Mouse (Mus musculus): Measurements from ENCODE around the gene Rab3gap2. TPM values are rescaled to one million over a fixed set of nuclear protein-coding genes. Genes with fewer than 3 reads are reported as not detected.

Rab3gap2 gene
- polyA plus RNA-seq, 1 experiment from 2014 or later: 13.8 TPM

DNA sequence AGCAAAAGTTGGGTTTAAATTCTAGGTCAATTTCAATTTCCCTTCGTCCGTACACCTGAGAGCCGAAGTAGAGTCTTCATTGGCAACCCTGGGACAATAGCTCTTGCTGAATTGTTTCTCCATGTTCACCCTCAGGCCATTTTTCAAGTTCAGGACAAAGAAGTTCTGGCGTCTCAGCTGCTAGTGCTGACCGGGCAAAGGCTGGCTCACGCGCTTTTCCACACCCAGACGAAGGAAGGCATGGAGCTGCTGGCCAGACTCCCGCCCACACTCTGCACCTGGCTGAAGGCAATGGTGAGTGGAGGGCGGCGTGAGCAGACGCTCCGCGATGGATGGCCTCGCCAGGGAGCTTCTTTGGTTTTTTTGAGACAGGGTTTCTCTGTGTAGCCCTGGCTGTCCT lies 79.3 kb downstream of the Rab3gap2 start:
- WGBS (ENCODE audit: insufficient replicate concordance): 88% methylated on average over 15 of the region's 15 CpGs
- H3K4me1 ChIP-seq (ENCODE audit: control insufficient read depth, low read depth, low read length): no peaks in the 10 kb centered on the region
- no peak for ATAC-seq (ENCODE audit: low read depth)
- H3K9ac ChIP-seq (ENCODE audit: low read depth, low read length): no peak overlapping the region
- no peak overlapping the region for H3K4me2 ChIP-seq (ENCODE audit: low read depth, low read length)
- H3K9me3 ChIP-seq (replicated peaks; ENCODE audit: control insufficient read depth, low read length): no peaks in the 10 kb centered on the region
- H3K4me3 ChIP-seq (ENCODE audit: low read depth, low read length): no peak overlapping the region
- H3K36me3 ChIP-seq (ENCODE audit: control insufficient read depth, insufficient read depth): peaks cover 45% of the 10 kb centered on the region
- H3K27ac ChIP-seq (ENCODE audit: low read length): no peak overlapping the region
- H3K27me3 ChIP-seq (ENCODE audit: control insufficient read depth, insufficient read depth, low read depth, low read length): no peaks in the 10 kb centered on the region

DNA sequence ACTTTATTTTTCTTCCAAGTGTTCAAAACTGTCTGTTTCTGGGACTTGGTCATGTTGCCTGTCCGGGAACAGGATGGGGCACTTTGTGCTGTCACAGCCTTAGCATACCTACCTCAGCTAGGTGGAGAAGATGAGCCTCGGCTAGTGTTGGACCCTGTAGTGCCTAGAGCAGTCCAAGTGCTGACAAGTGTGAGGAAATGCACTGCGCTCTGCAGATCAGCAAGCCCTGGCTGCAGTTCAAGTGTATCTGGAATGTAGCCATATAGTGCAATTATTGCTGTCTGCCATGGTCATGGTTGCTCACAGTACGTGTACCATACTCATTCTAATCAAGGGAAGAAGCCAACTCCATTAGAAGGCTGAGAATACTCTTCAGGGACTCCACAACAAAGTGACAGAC lies 80.8 kb downstream of the Rab3gap2 start:
- Histone ChIP-seq H3K27ac (ENCODE audit: low read length) (no peak overlapping the region), H3K4me3 (ENCODE audit: low read depth, low read length) (no peak overlapping the region), H3K4me1 (ENCODE audit: control insufficient read depth, low read depth, low read length) (no peaks in the 10 kb centered on the region), H3K4me2 (ENCODE audit: low read depth, low read length) (no peak overlapping the region), H3K9me3 (replicated peaks; ENCODE audit: control insufficient read depth, low read length) (no peaks in the 10 kb centered on the region), H3K36me3 (ENCODE audit: control insufficient read depth, insufficient read depth) (peaks cover 38% of the 10 kb centered on the region), H3K9ac (ENCODE audit: low read depth, low read length) (no peak overlapping the region), H3K27me3 (ENCODE audit: control insufficient read depth, insufficient read depth, low read depth, low read length) (no peaks in the 10 kb centered on the region)
- WGBS (ENCODE audit: insufficient replicate concordance): 74% methylated on average over 4 of the region's 4 CpGs
- ATAC-seq (ENCODE audit: low read depth): no peak

DNA sequence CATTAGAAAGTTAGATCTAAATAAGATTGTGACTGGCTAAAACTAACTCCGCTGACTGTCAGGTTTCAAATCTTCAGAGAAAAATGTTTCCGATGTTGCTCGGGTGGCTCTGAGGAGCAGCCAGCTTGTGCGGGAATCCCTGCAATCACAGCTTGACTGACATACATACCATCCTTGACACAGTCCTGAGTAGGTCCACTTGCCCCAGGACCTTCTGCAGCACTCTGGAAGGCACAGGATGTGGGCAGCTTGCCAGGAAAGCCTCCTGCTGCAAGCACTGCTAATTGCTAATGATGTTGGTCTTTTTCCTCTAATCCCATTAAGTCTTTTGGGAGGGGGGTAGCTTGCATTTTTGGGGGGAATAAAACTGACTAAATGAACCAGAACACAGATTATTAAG lies 81.3 kb downstream of the Rab3gap2 start:
- no peak overlapping the region for H3K9ac ChIP-seq (ENCODE audit: low read depth, low read length)
- H3K4me1 ChIP-seq (ENCODE audit: control insufficient read depth, low read depth, low read length): no peaks in the 10 kb centered on the region
- ATAC-seq (ENCODE audit: low read depth): no peak
- H3K4me2 ChIP-seq (ENCODE audit: low read depth, low read length): no peak overlapping the region
- 89% methylated on average over 4 of the region's 4 CpGs for WGBS (ENCODE audit: insufficient replicate concordance)
- peaks cover 38% of the 10 kb centered on the region for H3K36me3 ChIP-seq (ENCODE audit: control insufficient read depth, insufficient read depth)
- no peaks in the 10 kb centered on the region for H3K27me3 ChIP-seq (ENCODE audit: control insufficient read depth, insufficient read depth, low read depth, low read length)
- H3K4me3 ChIP-seq (ENCODE audit: low read depth, low read length): no peak overlapping the region
- H3K9me3 ChIP-seq (replicated peaks; ENCODE audit: control insufficient read depth, low read length): no peaks in the 10 kb centered on the region
- no peak overlapping the region for H3K27ac ChIP-seq (ENCODE audit: low read length)

DNA sequence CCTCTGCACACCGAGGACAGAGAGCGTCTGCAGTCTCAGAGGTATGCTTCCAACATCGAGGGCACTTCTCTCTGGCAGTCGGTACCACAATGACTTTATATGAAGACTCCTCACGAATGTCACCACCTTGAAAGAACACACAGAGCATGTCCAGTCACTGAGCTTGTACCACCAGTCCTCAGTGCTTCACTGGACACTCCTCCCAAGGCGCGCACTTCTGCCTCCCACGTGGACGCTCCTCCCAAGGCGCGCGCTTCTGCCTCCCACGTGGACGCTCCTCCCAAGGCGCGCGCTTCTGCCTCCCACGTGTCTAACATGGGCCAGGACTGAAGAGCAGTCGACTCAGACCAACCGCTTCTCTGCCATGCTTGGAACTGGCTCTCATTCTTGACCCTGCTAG lies 83.1 kb downstream of the Rab3gap2 start:
- Histone ChIP-seq H3K9ac (ENCODE audit: low read depth, low read length) (no peak overlapping the region), H3K9me3 (replicated peaks; ENCODE audit: control insufficient read depth, low read length) (no peaks in the 10 kb centered on the region), H3K4me3 (ENCODE audit: low read depth, low read length) (no peak overlapping the region), H3K36me3 (ENCODE audit: control insufficient read depth, insufficient read depth) (peaks cover 38% of the 10 kb centered on the region), H3K4me1 (ENCODE audit: control insufficient read depth, low read depth, low read length) (no peaks in the 10 kb centered on the region), H3K27me3 (ENCODE audit: control insufficient read depth, insufficient read depth, low read depth, low read length) (no peaks in the 10 kb centered on the region), H3K4me2 (ENCODE audit: low read depth, low read length) (no peak overlapping the region), H3K27ac (ENCODE audit: low read length) (no peak overlapping the region)
- ATAC-seq (ENCODE audit: low read depth): no peak
- WGBS (ENCODE audit: insufficient replicate concordance): 87% methylated on average over 20 of the region's 20 CpGs

DNA sequence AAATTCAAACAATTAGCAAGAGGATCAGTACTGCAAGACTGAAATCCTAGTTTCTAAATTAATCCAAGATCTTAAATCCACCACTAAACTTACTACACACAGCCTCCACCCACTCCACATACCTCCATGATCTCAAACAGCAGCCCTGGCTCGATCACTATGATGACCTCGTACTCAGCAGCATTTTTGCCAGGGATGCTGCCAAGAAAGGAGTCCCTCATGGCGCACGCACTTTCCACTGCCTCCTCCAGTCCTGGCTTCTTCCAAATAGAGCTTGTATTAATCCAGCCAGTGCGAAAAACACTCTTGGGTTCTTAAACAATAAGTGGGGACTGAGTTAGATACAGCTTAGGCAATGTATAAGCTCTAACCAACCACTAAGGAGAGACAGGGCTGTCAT lies 85.3 kb downstream of the Rab3gap2 start:
- Histone ChIP-seq H3K4me3 (ENCODE audit: low read depth, low read length) (no peak overlapping the region), H3K4me1 (ENCODE audit: control insufficient read depth, low read depth, low read length) (no peaks in the 10 kb centered on the region), H3K4me2 (ENCODE audit: low read depth, low read length) (no peak overlapping the region), H3K36me3 (ENCODE audit: control insufficient read depth, insufficient read depth) (peaks cover 26% of the 10 kb centered on the region), H3K27ac (ENCODE audit: low read length) (no peak overlapping the region), H3K9ac (ENCODE audit: low read depth, low read length) (no peak overlapping the region), H3K9me3 (replicated peaks; ENCODE audit: control insufficient read depth, low read length) (no peaks in the 10 kb centered on the region), H3K27me3 (ENCODE audit: control insufficient read depth, insufficient read depth, low read depth, low read length) (no peaks in the 10 kb centered on the region)
- ATAC-seq (ENCODE audit: low read depth): no peak
- WGBS (ENCODE audit: insufficient replicate concordance): 83% methylated on average over 5 of the region's 5 CpGs

DNA sequence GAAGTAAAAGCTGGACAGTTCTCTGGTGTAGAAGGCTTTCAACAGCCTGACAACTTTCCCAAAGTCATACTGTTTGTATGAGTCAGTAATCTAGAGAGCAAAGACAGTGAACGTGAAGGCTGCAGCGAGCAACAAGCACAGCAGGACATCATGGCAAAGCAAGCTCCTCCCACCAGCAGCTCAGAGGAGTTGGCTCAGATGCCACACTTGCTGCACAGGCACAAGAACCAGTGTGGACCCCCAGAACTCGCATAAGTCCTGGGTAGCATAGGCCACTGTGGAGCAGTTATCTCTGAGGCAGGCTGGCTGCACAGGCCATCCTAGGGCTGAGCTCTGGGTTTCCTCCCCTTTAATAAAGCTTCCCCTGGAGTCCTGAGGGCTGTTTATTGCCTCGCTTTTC lies 87.4 kb downstream of the Rab3gap2 start:
- Histone ChIP-seq H3K27ac (ENCODE audit: low read length) (no peak overlapping the region), H3K9me3 (replicated peaks; ENCODE audit: control insufficient read depth, low read length) (no peaks in the 10 kb centered on the region), H3K4me2 (ENCODE audit: low read depth, low read length) (no peak overlapping the region), H3K27me3 (ENCODE audit: control insufficient read depth, insufficient read depth, low read depth, low read length) (no peaks in the 10 kb centered on the region), H3K9ac (ENCODE audit: low read depth, low read length) (no peak overlapping the region), H3K4me1 (ENCODE audit: control insufficient read depth, low read depth, low read length) (no peaks in the 10 kb centered on the region), H3K36me3 (ENCODE audit: control insufficient read depth, insufficient read depth) (peaks cover 19% of the 10 kb centered on the region), H3K4me3 (ENCODE audit: low read depth, low read length) (no peak overlapping the region)
- ATAC-seq (ENCODE audit: low read depth): no peak
- WGBS (ENCODE audit: insufficient replicate concordance): 80% methylated on average over 4 of the region's 4 CpGs

DNA sequence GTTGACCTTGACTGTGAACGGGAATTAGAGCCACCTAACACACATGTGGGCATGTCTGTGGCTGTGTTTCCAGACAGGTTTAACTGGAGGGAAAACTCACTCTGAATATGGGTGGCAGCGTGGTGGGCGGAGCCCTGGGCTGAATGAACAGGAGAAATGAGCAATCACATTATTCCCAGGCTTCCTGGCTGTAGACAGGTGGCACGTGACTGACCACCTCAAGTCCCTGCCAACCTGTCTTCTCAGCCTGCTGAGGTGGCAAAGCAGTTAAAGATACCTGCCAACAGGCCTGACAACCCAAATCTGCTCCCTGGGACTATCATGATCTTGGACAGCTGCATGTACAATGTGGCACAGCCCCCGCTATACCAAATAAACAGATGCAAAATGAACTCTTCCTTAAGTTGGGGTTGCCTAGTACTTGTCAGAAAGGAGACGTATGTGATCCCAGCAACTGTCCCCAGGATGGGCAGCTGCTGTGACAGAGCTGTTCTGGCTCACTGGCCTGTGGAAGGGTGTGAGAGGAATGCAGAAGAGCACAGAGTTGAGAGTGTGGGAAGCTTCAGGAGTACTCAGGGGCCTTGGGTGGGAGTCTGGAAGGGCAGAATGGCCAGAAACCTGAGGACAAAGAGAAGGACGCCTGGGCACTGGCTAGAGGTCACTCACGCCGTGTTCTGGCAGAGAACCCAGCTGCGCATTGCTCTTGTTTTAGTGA lies 88.9 kb downstream of the Rab3gap2 start:
- Histone ChIP-seq H3K4me3 (ENCODE audit: low read depth, low read length) (no peak overlapping the region), H3K27ac (ENCODE audit: low read length) (no peak overlapping the region), H3K4me2 (ENCODE audit: low read depth, low read length) (no peak overlapping the region), H3K9me3 (replicated peaks; ENCODE audit: control insufficient read depth, low read length) (no peaks in the 10 kb centered on the region), H3K4me1 (ENCODE audit: control insufficient read depth, low read depth, low read length) (no peaks in the 10 kb centered on the region), H3K27me3 (ENCODE audit: control insufficient read depth, insufficient read depth, low read depth, low read length) (no peaks in the 10 kb centered on the region), H3K36me3 (ENCODE audit: control insufficient read depth, insufficient read depth) (peaks cover 9% of the 10 kb centered on the region), H3K9ac (ENCODE audit: low read depth, low read length) (no peak overlapping the region)
- 83% methylated on average over 10 of the region's 10 CpGs for WGBS (ENCODE audit: insufficient replicate concordance)
- ATAC-seq (ENCODE audit: low read depth): no peak

DNA sequence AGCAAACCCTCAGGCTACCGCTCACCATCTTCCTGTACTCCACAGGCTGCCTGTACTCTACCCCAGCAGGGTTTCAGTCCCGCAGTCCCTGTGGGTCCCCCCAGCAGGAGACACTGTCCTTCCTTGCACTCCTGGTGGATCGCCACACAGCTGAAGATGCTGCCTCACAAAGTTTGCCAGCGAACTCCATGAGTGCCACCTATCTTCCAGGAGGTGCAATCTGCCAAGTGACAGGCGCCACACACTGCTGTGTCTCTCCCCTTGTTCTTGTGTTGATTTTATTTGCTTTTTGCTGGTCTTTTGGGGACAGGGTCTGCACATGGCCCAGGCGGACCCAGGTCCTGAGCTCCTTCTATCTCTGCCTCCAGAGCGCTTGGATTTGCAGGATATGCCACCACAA lies 92.9 kb downstream of the Rab3gap2 start:
- Histone ChIP-seq H3K27me3 (ENCODE audit: control insufficient read depth, insufficient read depth, low read depth, low read length) (no peaks in the 10 kb centered on the region), H3K36me3 (ENCODE audit: control insufficient read depth, insufficient read depth) (peaks cover 6% of the 10 kb centered on the region), H3K9ac (ENCODE audit: low read depth, low read length) (no peak overlapping the region), H3K4me1 (ENCODE audit: control insufficient read depth, low read depth, low read length) (no peaks in the 10 kb centered on the region), H3K27ac (ENCODE audit: low read length) (no peak overlapping the region), H3K4me3 (ENCODE audit: low read depth, low read length) (no peak overlapping the region), H3K4me2 (ENCODE audit: low read depth, low read length) (no peak overlapping the region), H3K9me3 (replicated peaks; ENCODE audit: control insufficient read depth, low read length) (no peaks in the 10 kb centered on the region)
- WGBS (ENCODE audit: insufficient replicate concordance): 82% methylated on average over 7 of the region's 7 CpGs
- ATAC-seq (ENCODE audit: low read depth): no peak

DNA sequence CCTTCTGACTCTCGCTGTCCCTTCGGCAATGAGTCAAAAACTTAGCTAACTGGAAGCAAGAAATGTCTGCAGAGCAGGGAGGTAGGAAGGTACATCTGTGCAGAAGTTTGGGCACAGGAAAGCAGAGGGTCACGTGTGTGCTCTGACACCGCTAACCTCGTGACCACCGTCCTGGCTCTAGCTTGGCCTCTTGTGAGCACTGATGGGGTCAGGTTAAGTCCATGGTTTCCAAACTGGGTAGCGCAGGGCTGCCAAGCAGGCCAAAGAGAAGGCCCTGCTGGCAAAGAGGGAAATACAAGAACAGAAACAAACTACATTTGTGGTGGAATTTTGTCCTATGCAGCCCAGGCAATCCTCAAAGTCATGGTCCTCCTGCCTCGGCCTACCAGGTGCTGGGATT lies 94.6 kb downstream of the Rab3gap2 start:
- Histone ChIP-seq H3K27ac (ENCODE audit: low read length) (no peak overlapping the region), H3K9ac (ENCODE audit: low read depth, low read length) (no peak overlapping the region), H3K27me3 (ENCODE audit: control insufficient read depth, insufficient read depth, low read depth, low read length) (no peaks in the 10 kb centered on the region), H3K4me3 (ENCODE audit: low read depth, low read length) (no peak overlapping the region), H3K9me3 (replicated peaks; ENCODE audit: control insufficient read depth, low read length) (no peaks in the 10 kb centered on the region), H3K4me1 (ENCODE audit: control insufficient read depth, low read depth, low read length) (no peaks in the 10 kb centered on the region), H3K4me2 (ENCODE audit: low read depth, low read length) (no peak overlapping the region), H3K36me3 (ENCODE audit: control insufficient read depth, insufficient read depth) (peaks cover 5% of the 10 kb centered on the region)
- ATAC-seq (ENCODE audit: low read depth): no peak
- WGBS (ENCODE audit: insufficient replicate concordance): 84% methylated on average over 8 of the region's 8 CpGs
